Mouse (Mus musculus) limb, embryonic 10.5 days (tissue): ENCODE data around the gene Zic2. TPM values are rescaled to one million over a fixed set of nuclear protein-coding genes. Genes with fewer than 3 reads are reported as not detected.

ENCODE experiments used
- DNase-seq: peaks from one replicate; pipeline ENCODE4 v3.0.0-alpha.2; 2017; ENCODE audit warnings: low spot score
- H3K27ac ChIP-seq: fragments of 300-500 bp; sonication (generic); 2 replicates; pipeline ENCODE4 v1.5.1; 2016; ENCODE audit warnings: mild to moderate bottlenecking
- H3K27me3 ChIP-seq: fragments of 300-500 bp; sonication (generic); 2 replicates; pipeline ENCODE4 v1.6.1; 2016; ENCODE audit warnings: low read depth, mild to moderate bottlenecking; ENCODE audit not compliant: poor library complexity, severe bottlenecking
- H3K36me3 ChIP-seq: fragments of 300-500 bp; sonication (generic); 2 replicates; pipeline ENCODE4 v1.6.1; 2016; ENCODE audit warnings: mild to moderate bottlenecking, moderate library complexity
- H3K4me1 ChIP-seq: fragments of 300-500 bp; sonication (generic); 2 replicates; pipeline ENCODE4 v1.6.1; 2016
- H3K4me3 ChIP-seq: fragments of 300-500 bp; sonication (generic); 2 replicates; pipeline ENCODE4 v1.5.1; 2016; ENCODE audit warnings: mild to moderate bottlenecking, moderate library complexity
- H3K9me3 ChIP-seq: fragments of 300-500 bp; sonication (generic); replicated peaks from 2 replicates; pipeline ENCODE4 v1.6.1; 2016; ENCODE audit warnings: mild to moderate bottlenecking
- WGBS: fragments of 180-500 bp; shearing (Covaris S2); methylation state at CpG from one replicate; pipeline ENCODE4 v1.1.7; 2016; 5-methylcytosine and 5-hydroxymethylcytosine counted together
- polyA plus RNA-seq: library from polyadenylated mRNA; unstranded; fragments of >200 nt; fragmentation: Nextera tagmentation; extraction: Ambion mirVana; gene quantifications from 2 replicates; pipeline ENCODE4 v1.2.1, GENCODE M21; 2016

The Zic2 gene
- polyA plus RNA-seq, 1 experiment from 2014 or later, result 5.0 TPM

DNA sequence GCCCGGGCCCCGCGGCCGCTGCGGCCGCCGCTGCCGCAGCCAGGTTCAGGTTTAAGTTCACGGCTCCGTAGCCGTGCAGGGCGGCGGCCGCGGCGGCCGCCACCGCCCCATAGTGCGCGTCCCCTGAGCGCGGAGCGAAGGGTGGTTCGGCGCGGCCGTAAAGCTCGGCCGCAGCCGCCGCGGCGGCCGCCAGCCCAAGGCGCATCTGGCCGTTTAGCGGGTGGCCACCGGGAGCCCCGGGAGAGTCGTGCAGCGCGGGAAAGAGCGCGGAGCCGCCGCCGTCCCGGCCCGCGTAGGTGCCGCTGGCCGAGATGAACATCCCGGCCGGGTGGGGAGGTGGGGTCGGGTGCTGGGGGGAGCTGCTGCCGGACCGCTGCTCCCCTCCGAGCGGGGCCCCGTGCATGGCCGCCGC, 10.9 kb upstream of the Zic2 start:
- H3K9me3 ChIP-seq, result no peaks in the 10 kb centered on the region
- under 1% methylated on average over 60 of the region's 62 CpGs for WGBS
- peaks cover 71% of the 10 kb centered on the region for H3K27me3 ChIP-seq
- peak overlapping the region; percentile 85 for H3K4me3 ChIP-seq
- no peak for DNase-seq
- H3K36me3 ChIP-seq, result 0 out of 2 replicates have a peak, but pooled peaks cover 5% of the 10 kb centered on the region
- peaks cover 74% of the 10 kb centered on the region for H3K4me1 ChIP-seq
- peak overlapping the region; percentile 98 for H3K27ac ChIP-seq

DNA sequence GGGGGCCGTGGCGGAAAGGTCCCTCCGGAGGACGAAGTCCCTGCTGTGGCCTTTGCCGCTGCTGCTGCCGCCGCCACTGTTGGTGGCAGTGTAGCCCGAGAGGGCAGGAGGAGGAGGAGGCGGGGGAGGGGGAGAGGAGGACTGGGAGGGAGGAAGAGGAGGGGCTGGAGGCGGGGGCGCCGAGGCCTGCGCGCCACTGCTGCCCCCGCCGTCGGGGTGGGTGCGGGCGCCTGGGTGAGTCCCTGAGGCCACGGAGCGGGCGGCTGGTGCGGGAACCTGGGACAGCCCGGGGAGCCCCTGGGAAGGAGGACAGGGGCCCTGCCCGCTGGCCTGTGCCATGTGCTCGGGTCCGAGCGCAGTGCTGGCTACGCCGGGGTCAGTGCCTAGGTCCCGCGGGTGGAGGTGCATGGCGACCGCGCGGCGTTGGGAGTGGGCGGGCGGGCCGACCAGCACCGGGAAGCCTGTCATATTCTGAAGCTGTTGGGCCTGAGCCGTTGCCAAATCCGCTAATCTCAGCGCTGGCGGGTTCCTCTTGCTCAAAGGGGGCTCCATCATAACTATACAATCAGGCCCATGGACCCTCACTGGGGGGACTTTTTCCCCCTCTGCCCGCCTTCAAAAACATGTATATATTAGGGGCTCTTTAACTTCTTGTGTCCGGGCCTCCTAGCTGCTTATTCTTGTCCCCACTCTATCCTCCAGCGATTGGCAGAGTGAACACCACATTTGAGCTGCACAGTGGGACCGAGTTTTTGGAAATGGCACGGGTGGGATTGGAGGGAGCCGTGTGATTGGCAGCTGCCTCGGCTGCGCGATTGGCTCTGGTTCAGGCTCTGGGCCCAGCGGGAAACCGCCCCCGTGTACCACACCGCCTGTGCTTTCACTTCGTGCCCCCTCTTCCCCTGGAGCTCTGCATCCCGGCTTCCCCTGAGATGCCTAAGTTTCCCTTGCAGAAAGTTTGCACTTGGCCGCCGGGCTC, 10.2 kb upstream of the Zic2 start, which contains the start of gene Zic5:
Zic5 (minus strand) TSS at position 915 of the 979 bp plus-strand sequence.
- peaks cover 78% of the 10 kb centered on the region for H3K27me3 ChIP-seq
- H3K4me1 ChIP-seq, result peaks cover 75% of the 10 kb centered on the region
- no peaks in the 10 kb centered on the region for H3K9me3 ChIP-seq
- peak; percentile 85 for DNase-seq
- H3K4me3 ChIP-seq, result peak within 1 kb of the TSS; percentile 85
- H3K27ac ChIP-seq, result peak within 1 kb of the TSS; percentile 98
- WGBS, result under 1% methylated on average over 58 of the region's 62 CpGs
- H3K36me3 ChIP-seq, result no peaks in the 10 kb centered on the region

DNA sequence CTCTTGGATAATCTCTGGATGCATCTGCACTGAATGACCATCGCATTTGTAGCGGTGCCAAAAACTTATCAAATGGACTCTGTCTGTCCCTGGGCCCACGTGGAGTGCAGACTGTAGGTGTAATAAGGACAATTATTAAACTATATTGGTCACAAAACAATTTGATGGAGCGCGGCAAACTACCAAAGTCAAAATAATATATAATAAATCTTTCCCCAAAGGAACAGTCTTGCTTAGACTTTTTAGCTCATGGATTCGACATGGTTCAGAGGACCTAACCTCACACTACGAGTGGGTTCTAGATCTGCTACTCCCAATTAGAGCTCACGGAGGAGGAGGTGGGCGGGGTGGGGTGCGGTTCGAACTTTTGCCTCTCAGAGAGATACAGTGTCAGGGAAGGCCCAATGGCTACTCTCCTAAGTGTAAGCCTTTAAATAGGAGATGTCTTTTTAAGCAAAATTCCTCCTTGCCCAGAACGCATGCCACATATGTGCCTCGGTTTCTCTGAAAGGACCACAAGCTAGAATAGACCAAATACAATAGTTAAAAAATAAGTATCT, 9.2 kb upstream of the Zic2 start:
- peak overlapping the region; percentile 85 for H3K4me3 ChIP-seq
- H3K9me3 ChIP-seq, result no peaks in the 10 kb centered on the region
- no peaks in the 10 kb centered on the region for H3K36me3 ChIP-seq
- peak overlapping the region; percentile 98 for H3K27ac ChIP-seq
- peaks cover 71% of the 10 kb centered on the region for H3K4me1 ChIP-seq
- peak; percentile 33 for DNase-seq
- H3K27me3 ChIP-seq, result peaks cover 87% of the 10 kb centered on the region
- 22% methylated on average over 13 of the region's 13 CpGs for WGBS

DNA sequence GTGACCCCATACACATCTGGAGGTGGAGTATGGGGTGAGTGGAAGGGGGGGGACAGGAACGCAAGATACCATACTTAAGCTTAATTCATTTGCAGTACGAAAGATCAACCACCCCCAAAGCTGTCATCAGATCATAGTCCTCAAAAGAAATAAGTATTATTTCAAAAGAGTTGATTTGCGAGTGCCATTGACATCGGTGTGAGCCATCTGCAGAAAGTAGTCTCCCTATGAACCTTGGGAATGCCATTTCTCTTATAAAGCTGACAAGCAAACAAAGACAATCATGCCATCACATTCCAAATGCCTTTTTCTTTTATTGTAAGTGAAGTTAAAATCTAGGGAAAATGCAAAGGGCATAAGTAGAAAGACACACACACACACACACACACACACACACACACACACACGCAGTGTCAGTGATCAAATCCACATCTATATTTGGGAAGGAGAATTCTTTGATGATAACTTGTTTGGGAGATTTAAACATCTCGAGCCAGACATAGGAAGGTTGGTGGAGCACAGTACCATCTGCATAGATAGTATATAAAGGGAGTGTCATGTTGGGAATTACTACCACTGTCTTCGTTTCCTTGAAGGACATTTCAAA, 8.4 kb upstream of the Zic2 start:
- Histone ChIP-seq H3K9me3 (no peaks in the 10 kb centered on the region), H3K4me3 (no peak overlapping the region), H3K4me1 (peaks cover 74% of the 10 kb centered on the region), H3K36me3 (no peaks in the 10 kb centered on the region), H3K27ac (no peak overlapping the region), H3K27me3 (peaks cover 87% of the 10 kb centered on the region)
- 48% methylated on average over 7 of the region's 7 CpGs for WGBS
- DNase-seq, result peak; percentile 29

DNA sequence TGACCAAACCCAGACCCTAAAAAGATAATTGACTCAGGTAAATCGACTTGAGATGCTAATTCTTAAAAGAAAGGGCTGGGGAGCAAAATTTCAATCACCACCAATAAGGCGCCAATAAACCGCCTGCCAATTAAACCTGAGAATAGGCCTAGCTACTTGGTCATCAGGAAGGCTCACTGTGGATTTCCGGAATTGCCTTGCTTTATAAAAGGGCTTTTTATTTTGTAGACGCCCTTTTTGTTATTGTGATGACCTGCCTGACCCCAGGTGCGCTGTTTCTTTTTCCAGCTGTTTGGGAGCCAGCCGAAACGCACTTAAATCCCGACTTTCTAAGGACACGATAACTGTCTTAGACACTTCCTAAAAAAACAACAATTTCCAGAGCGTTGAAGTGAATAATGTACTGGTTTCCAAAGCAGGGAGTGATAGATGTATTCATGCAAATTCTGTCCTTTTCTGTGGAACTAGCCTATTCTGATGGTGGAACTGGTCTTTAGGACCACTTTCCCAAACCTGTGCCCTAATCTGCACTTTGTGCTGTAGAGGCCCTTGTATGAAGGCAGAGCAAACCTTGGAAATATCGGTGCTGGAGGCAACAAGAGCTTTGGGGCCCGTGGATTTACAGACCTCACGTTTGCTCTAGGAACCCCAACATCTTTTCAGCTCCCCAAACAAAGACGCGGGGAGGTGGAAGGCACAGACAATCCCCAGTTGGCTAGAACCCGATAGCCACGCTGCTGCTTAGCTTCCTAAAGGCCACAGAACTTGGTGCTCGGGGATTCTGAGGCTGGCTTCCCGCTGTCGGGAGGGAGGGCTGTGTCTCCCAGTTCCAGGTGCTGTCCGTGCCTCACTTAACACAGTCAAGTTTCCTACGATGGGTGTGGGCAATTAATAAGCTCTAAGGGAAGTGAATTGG, 7.1 kb upstream of the Zic2 start:
- DNase-seq, result peak; percentile 61
- Histone ChIP-seq H3K27ac (peak overlapping the region; percentile 80), H3K4me3 (peak overlapping the region; percentile 38), H3K36me3 (no peaks in the 10 kb centered on the region), H3K9me3 (no peaks in the 10 kb centered on the region), H3K4me1 (peaks cover 74% of the 10 kb centered on the region), H3K27me3 (peaks cover 85% of the 10 kb centered on the region)
- WGBS, result 3% methylated on average over 23 of the region's 23 CpGs

DNA sequence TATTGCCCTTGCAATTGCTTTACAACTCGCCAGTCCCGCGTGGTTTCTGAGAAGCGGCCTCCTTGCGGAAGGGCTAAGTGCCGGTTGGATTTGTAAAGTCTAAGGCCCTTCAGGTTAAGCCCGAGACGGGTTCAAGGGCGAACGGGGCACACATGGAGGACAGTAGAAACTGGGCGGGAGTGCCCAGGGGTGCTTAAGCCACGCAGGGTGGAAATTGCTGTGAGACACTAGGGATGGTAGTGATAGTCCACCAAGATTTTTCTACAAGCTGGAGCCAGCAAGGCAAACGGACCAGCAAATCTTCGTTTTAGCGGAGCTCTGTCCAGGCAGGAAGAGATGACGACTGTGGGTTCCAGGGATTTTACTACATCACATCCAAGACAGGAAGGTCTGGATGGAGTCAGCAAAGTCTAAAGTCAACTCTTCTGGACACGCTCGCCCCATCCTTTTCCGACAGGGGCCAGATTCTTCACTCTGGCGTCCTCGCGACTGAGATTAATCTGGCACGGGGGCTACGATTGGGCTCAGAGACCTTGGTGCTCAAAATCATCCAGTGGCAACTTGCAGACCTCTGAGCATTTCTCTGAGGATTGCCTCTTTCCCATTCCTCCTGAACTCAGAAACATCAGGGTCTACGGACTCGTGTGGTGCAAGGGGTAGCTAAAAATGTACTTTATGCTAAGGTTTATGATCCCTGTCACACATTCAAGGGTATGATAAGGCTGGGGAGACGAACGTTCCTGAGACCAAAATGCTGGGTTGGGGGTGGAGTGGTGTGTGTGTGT, 6.1 kb upstream of the Zic2 start:
- Histone ChIP-seq H3K4me1 (peaks cover 75% of the 10 kb centered on the region), H3K27ac (peak overlapping the region; percentile 80), H3K9me3 (no peaks in the 10 kb centered on the region), H3K27me3 (peaks cover 93% of the 10 kb centered on the region), H3K4me3 (peak overlapping the region; percentile 38), H3K36me3 (no peaks in the 10 kb centered on the region)
- DNase-seq, result peak; percentile 69
- 2% methylated on average over 28 of the region's 28 CpGs for whole genome bisulfite sequencing

DNA sequence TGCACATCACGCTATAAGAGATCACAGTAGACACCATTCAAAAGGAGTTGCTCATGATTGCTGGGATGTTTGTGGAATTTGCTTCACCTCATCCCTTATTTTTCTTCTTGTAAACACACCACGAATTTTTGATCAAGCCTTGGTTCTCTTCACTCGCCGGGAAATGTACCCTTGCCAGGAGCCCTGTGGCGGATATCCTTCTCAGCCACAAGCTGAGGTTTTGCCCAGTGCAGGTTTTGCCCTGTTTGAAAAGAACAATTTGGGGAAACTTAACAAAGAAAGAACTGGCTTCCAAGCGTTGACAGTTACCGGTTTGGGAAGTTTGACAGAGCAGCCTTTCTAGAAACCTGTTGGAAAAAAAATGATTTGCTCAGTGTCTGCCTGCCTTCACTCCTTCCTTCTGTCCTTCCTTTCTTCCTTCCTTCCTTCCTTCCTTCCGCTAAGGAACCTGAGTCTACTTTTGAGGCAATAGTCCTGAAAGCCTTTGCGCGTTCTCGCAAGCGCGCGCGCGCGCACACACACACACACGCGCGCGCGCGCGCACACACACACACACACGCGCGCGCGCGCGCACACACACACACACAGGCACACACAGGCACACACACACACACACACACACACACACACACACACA, 3.7 kb upstream of the Zic2 start:
- 10% methylated on average over 30 of the region's 31 CpGs for WGBS
- H3K4me3 ChIP-seq, result peak overlapping the region; percentile 88
- DNase-seq, result peak; percentile 42
- peaks cover 82% of the 10 kb centered on the region for H3K4me1 ChIP-seq
- H3K36me3 ChIP-seq, result peaks cover 5% of the 10 kb centered on the region; the same call in 1 of the 2 replicates
- H3K27ac ChIP-seq, result peak overlapping the region; percentile 44; the same call in 1 of the 2 replicates
- peaks cover 93% of the 10 kb centered on the region for H3K27me3 ChIP-seq
- H3K9me3 ChIP-seq, result no peaks in the 10 kb centered on the region

DNA sequence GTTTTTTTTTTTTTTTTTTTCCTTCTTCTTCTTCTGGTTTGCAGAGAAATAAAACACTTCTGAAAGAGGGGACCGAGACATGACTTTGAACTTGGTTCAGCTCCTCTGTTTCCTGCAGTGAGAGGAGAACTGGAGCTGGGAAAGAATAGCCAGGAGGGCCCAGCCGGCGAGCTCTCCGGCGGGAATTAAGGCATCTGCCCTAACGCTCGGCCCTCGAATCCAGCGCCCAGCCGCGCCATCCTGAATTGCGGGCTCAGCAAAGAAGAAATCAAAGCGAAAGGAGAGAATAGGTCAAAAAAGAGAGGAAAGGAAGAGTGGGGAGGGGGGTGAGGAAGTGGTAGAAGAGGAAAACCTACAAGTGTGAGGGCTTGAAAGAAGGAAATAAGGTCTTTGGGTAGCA, 3.1 kb upstream of the Zic2 start:
- DNase-seq, result peak; percentile 56
- peaks cover 7% of the 10 kb centered on the region; the same call in 1 of the 2 replicates for H3K36me3 ChIP-seq
- peak overlapping the region; percentile 88 for H3K4me3 ChIP-seq
- WGBS, result 0% methylated on average over 13 of the region's 13 CpGs
- peaks cover 81% of the 10 kb centered on the region for H3K4me1 ChIP-seq
- H3K27ac ChIP-seq, result peak overlapping the region; percentile 97
- H3K27me3 ChIP-seq, result peaks cover 91% of the 10 kb centered on the region
- H3K9me3 ChIP-seq, result no peaks in the 10 kb centered on the region

DNA sequence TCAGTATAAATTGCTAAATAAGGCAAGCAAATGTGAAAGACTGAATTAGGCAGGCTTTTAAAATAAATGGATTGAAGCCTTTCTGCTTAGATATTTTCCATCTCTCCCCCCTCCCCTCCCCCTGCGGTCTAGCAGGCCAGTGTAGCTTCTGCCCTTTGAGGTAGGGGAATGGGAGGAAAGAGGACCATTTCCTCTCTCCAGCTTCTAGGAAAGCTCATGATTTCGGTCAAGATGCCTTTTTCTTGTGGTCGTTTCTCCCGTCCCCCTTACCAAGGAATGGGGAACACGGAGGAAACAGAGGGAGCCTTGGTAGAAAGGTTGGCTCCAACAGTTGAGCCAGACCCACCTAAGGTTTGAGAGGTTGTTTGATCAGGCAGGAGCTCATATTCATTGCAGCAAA, 2.6 kb upstream of the Zic2 start:
- Histone ChIP-seq H3K27me3 (peaks cover 86% of the 10 kb centered on the region), H3K4me1 (peaks cover 78% of the 10 kb centered on the region), H3K36me3 (peaks cover 7% of the 10 kb centered on the region; the same call in 1 of the 2 replicates), H3K4me3 (peak overlapping the region; percentile 88), H3K9me3 (no peaks in the 10 kb centered on the region), H3K27ac (peak overlapping the region; percentile 97)
- WGBS, result 0% methylated on average over 5 of the region's 5 CpGs
- no peak for DNase-seq

DNA sequence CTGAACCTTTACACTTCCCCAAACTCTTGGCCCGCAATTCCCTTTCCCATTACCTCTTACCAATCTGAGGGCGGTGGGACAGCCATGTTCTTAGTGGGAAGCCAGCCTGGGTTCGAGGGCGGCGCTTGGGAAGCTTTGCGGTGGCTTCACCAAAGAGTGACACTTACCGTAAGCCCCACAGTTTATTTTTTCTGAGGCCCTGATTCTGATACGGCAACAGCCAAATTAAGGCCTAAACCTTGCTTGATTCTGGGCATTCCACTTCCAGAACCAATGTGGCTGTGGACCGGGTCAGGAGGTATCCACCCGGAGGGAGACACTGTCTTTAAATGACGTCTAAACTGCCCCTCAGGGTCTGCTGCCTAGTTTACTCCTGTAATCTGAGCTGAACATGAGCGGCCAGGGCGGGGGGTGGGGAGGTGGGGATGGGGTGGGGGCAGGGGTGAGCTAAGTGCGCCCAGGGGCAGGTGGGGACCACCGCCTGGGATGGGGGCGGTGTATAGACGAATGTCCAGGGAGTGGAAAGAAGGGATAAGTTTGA, 2.0 kb upstream of the Zic2 start:
- Histone ChIP-seq H3K4me3 (peak overlapping the region; percentile 88), H3K27me3 (peaks cover 84% of the 10 kb centered on the region), H3K27ac (peak overlapping the region; percentile 97), H3K9me3 (no peaks in the 10 kb centered on the region), H3K4me1 (peaks cover 74% of the 10 kb centered on the region), H3K36me3 (peaks cover 11% of the 10 kb centered on the region)
- under 1% methylated on average over 17 of the region's 17 CpGs for WGBS
- DNase-seq, result peak; percentile 67
